Mouse (Mus musculus) cortical plate, adult 2 months (tissue): Measurements from ENCODE around the gene Eif1ax. TPM values are rescaled to one million over a fixed set of nuclear protein-coding genes. Genes with fewer than 3 reads are reported as not detected.

Source experiments
- H3K27ac ChIP-seq: fragments of 200-500 bp; 2 replicates; pipeline ENCODE4 v1.5.1; 2012; ENCODE audit warnings: low read length, control low read depth, inconsistent platforms; ENCODE audit not compliant: insufficient read depth
- H3K4me1 ChIP-seq: fragments of 200-500 bp; 2 replicates; pipeline ENCODE4 v1.6.1; 2011; ENCODE audit warnings: low read length; ENCODE audit not compliant: control insufficient read depth, insufficient read depth
- H3K4me3 ChIP-seq: fragments of 200-500 bp; 2 replicates; pipeline ENCODE4 v1.5.1; 2011; ENCODE audit warnings: mild to moderate bottlenecking, low read length, control low read depth; ENCODE audit not compliant: insufficient read depth
- CTCF ChIP-seq: fragments of 200-500 bp; IDR thresholded peaks from 2 replicates; pipeline ENCODE4 v1.5.1; 2011; ENCODE audit warnings: mild to moderate bottlenecking, control low read depth, low read length; ENCODE audit not compliant: insufficient read depth; ENCODE audit errors: extremely low read depth
- POLR2A ChIP-seq: fragments of 200-500 bp; IDR thresholded peaks from 2 replicates; pipeline ENCODE4 v1.6.1; 2011; ENCODE audit warnings: mild to moderate bottlenecking, low read length, control low read depth; ENCODE audit not compliant: insufficient read depth; ENCODE audit errors: extremely low read depth
- polyA plus RNA-seq: library from polyadenylated mRNA; depleted of rRNA; stranded (reverse); fragments of >200 nt; gene quantifications from 2 replicates; pipeline ENCODE4 v1.2.3, GENCODE M21; 2012; rRNA removed

The Eif1ax gene
- 50.3 and 61.3 TPM in 2 replicates for polyA plus RNA-seq

- H3K4me1 ChIP-seq = no peaks in the 10 kb centered on the region
- TF ChIP-seq POLR2A = peak; percentile 58; the same call in 1 of the 2 replicates
- no peak for TF ChIP-seq CTCF
- peak within 1 kb of the TSS; percentile 93 for H3K4me3 ChIP-seq
- peak within 1 kb of the TSS; percentile 33; the same call in 1 of the 2 replicates for H3K27ac ChIP-seq
These were observed at the start of gene Eif1ax for GRCm38 (mm10) chrX:159371831-159372752. Eif1ax (plus strand) TSS chrX:159372178.

GRCm38 (mm10) chrX:159364506-159364905, 7.5 kb upstream of the Eif1ax start:
- no peak for TF ChIP-seq CTCF
- no peak for TF ChIP-seq POLR2A
- H3K27ac ChIP-seq = no peak overlapping the region
- no peak overlapping the region for H3K4me3 ChIP-seq
- no peaks in the 10 kb centered on the region for H3K4me1 ChIP-seq

GRCm38 (mm10) chrX:159372753-159373144, 771 bp downstream of the Eif1ax start:
- Histone ChIP-seq H3K27ac (no peak overlapping the region), H3K4me3 (peak overlapping the region; percentile 93), H3K4me1 (no peaks in the 10 kb centered on the region)
- no peak for TF ChIP-seq POLR2A
- no peak for TF ChIP-seq CTCF

GRCm38 (mm10) chrX:159387105-159387504, 15.1 kb downstream of the Eif1ax start:
- H3K27ac ChIP-seq = no peak overlapping the region
- no peaks in the 10 kb centered on the region for H3K4me1 ChIP-seq
- no peak for TF ChIP-seq CTCF
- TF ChIP-seq POLR2A = no peak
- H3K4me3 ChIP-seq = no peak overlapping the region

- no peak overlapping the region for H3K27ac ChIP-seq
- no peaks in the 10 kb centered on the region for H3K4me1 ChIP-seq
- TF ChIP-seq CTCF (no peak), POLR2A (no peak)
- no peak overlapping the region for H3K4me3 ChIP-seq
These were observed 17.0 kb downstream of the Eif1ax start for GRCm38 (mm10) chrX:159388953-159389352.

- no peaks in the 10 kb centered on the region for H3K4me1 ChIP-seq
- no peak for TF ChIP-seq POLR2A
- TF ChIP-seq CTCF = no peak
- H3K27ac ChIP-seq = no peak overlapping the region
- no peak overlapping the region for H3K4me3 ChIP-seq
These were observed 18.5 kb downstream of the Eif1ax start for GRCm38 (mm10) chrX:159390347-159390962.

GRCm38 (mm10) chrX:159391239-159391638, 19.3 kb downstream of the Eif1ax start:
- Histone ChIP-seq H3K4me1 (no peaks in the 10 kb centered on the region), H3K27ac (no peak overlapping the region), H3K4me3 (no peak overlapping the region)
- TF ChIP-seq POLR2A (no peak), CTCF (no peak)

GRCm38 (mm10) chrX:159409253-159409652, 37.3 kb downstream of the Eif1ax start:
- Histone ChIP-seq H3K27ac (no peak overlapping the region), H3K4me3 (no peak overlapping the region), H3K4me1 (no peaks in the 10 kb centered on the region)
- peak; percentile 34; the same call in 1 of the 2 replicates for TF ChIP-seq CTCF
- TF ChIP-seq POLR2A = no peak

- Histone ChIP-seq H3K4me3 (peak within 1 kb of the TSS; percentile 99), H3K4me1 (no peaks in the 10 kb centered on the region), H3K27ac (peak within 1 kb of the TSS; percentile 83)
- TF ChIP-seq CTCF (no peak), POLR2A (no peak)
These were observed 42.3 kb downstream of the Eif1ax start, which contains the start of gene Map7d2 for GRCm38 (mm10) chrX:159414130-159414828. Map7d2 (plus strand) TSS chrX:159414572.
